Mouse (Mus musculus) liver, postnatal 0 days (tissue): ENCODE measurements around the gene Slc37a3. TPM values are rescaled to one million over a fixed set of nuclear protein-coding genes. Genes with fewer than 3 reads are reported as not detected.
"Not testable (repeated sequence)": the region's sequence is repeated elsewhere in the genome, so short reads cannot be mapped to it uniquely, and the experiment has no call there.

Source experiments
- ATAC-seq: fragments of 200-750 bp; cut with Nextera tagmentation; 2 replicates; pipeline ENCODE4 v1.8.0; 2017; ENCODE audit warnings: mild to moderate bottlenecking, moderate library complexity
- DNase-seq: peaks from one replicate; pipeline ENCODE4 v3.0.0-alpha.2; 2016
- H3K27ac ChIP-seq: fragments of 300-500 bp; sonication (generic); 2 replicates; pipeline ENCODE4 v1.5.1; 2014; ENCODE audit warnings: antibody characterized with exemption, moderate library complexity, mild to moderate bottlenecking, low read depth
- H3K27me3 ChIP-seq: fragments of 300-500 bp; sonication (generic); 2 replicates; pipeline ENCODE4 v1.6.1; 2014; ENCODE audit warnings: low read length, control low read depth, mixed read lengths; ENCODE audit not compliant: insufficient read depth
- H3K36me3 ChIP-seq: fragments of 300-500 bp; sonication (generic); replicated peaks from 2 replicates; pipeline ENCODE4 v1.6.1; 2014; ENCODE audit warnings: mild to moderate bottlenecking, control low read depth, low read length, moderate library complexity, mixed read lengths; ENCODE audit not compliant: insufficient read depth
- H3K4me1 ChIP-seq: fragments of 300-500 bp; sonication (generic); 2 replicates; pipeline ENCODE4 v1.6.1; 2014; ENCODE audit warnings: antibody characterized with exemption, mild to moderate bottlenecking, control low read depth; ENCODE audit not compliant: insufficient read depth
- H3K4me2 ChIP-seq: fragments of 300-500 bp; sonication (generic); 2 replicates; pipeline ENCODE4 v1.6.1; 2014; ENCODE audit warnings: low read depth, mild to moderate bottlenecking, low read length, moderate library complexity, mixed read lengths
- H3K4me3 ChIP-seq: fragments of 300-500 bp; sonication (generic); 2 replicates; pipeline ENCODE4 v1.5.1; 2014; ENCODE audit warnings: low read depth, low read length
- H3K9ac ChIP-seq: fragments of 300-500 bp; sonication (generic); replicated peaks from 2 replicates; pipeline ENCODE4 v1.6.1; 2014; ENCODE audit warnings: mild to moderate bottlenecking, moderate library complexity
- H3K9me3 ChIP-seq: fragments of 300-500 bp; sonication (generic); 2 replicates; pipeline ENCODE4 v1.6.1; 2016; ENCODE audit warnings: mild to moderate bottlenecking, control low read depth, low read length, mixed read lengths
- CTCF ChIP-seq: sonication (generic); IDR thresholded peaks from 2 replicates; pipeline ENCODE4 v1.5.1; 2016; ENCODE audit warnings: antibody characterized with exemption, low read depth
- EP300 ChIP-seq: IDR thresholded peaks from 2 replicates; pipeline ENCODE4 v1.6.1; 2016; ENCODE audit warnings: antibody characterized with exemption, low read depth, mild to moderate bottlenecking
- WGBS: fragments of 180-500 bp; shearing (Covaris S2); extraction: QIAGEN DNeasy Blood & Tissue Kit; methylation state at CpG from one replicate; pipeline ENCODE4 v1.1.7; 2014; ENCODE audit not compliant: insufficient replicate concordance; 5-methylcytosine and 5-hydroxymethylcytosine counted together
- polyA plus RNA-seq: library from polyadenylated mRNA; unstranded; fragments of >200 nt; fragmentation: Nextera tagmentation; extraction: Ambion mirVana; gene quantifications from 2 replicates; pipeline ENCODE4 v1.2.1, GENCODE M21; 2015

Gene Slc37a3
- polyA plus RNA-seq, 1 experiment from 2014 or later, result 16.0 TPM

DNA sequence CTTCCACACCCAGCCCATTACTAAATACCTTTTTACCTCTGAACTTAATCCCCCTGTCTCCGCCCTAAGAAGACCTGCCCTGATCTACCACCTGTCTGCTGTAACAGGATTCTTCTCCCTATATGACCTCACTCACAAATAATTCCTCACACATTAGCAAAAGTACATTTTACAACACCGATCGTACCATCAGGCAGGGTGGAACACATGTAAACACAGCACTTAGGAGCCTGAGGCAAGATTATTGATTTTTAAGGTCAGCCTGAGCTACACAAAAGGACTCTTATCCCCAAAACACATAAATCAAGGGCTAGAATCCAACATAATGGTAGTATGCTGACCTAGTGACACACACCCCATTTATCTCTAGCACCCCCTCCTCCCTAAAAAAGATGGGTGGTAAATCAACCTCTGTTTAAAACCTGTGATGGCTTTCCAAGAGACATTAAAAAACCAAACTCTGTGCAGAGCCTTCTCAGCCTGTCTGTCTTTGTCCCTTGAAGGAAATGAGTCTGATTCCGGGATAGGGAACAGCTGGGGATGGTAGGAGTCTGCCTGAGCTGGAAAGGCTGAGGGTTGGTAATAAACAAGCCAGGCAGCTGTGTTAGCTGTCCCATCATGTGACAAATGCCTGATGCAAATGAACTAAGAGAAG, 4.0 kb downstream of the Slc37a3 start:
- H3K36me3 ChIP-seq, result 0 out of 2 replicates have a peak, but pooled peaks cover 3% of the 10 kb centered on the region
- DNase-seq, result no peak
- H3K27ac ChIP-seq, result peak overlapping the region; percentile 66
- TF ChIP-seq EP300 (no peak), CTCF (no peak)
- H3K9me3 ChIP-seq, result no peaks in the 10 kb centered on the region
- no peak overlapping the region for H3K9ac ChIP-seq
- H3K4me1 ChIP-seq, result peaks cover 22% of the 10 kb centered on the region
- no peak overlapping the region for H3K4me2 ChIP-seq
- no peak overlapping the region for H3K4me3 ChIP-seq
- peak; percentile 60 for ATAC-seq
- no peaks in the 10 kb centered on the region for H3K27me3 ChIP-seq
- 68% methylated on average over 4 of the region's 4 CpGs for WGBS

DNA sequence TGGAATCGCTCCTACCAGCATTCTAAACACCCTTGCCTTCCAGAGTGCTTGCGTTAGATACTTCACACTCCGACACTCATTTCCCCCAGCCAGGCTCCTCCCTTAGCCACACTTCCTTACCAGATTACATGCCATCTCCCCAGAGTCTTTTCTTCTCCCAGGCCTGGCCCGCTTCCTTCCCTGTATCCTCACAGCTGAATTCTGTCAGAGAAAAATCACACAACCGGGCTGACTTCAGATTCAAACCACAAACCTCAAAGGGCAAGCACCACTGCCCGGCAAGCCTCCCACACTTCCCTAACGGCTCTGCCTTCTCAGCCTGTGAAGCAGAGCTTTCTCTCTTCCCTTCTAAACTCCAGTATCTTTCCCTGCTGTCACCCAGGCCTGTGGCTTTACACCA, 4.7 kb downstream of the Slc37a3 start:
- Histone ChIP-seq H3K9me3 (no peaks in the 10 kb centered on the region), H3K27ac (peak overlapping the region; percentile 66), H3K36me3 (0 out of 2 replicates have a peak, but pooled peaks cover 3% of the 10 kb centered on the region), H3K27me3 (no peaks in the 10 kb centered on the region), H3K4me2 (peak overlapping the region; percentile 32), H3K9ac (no peak overlapping the region), H3K4me3 (no peak overlapping the region), H3K4me1 (peaks cover 21% of the 10 kb centered on the region)
- DNase-seq (peak; percentile 26), ATAC-seq (no peak)
- 22% methylated on average over 7 of the region's 7 CpGs for WGBS
- TF ChIP-seq CTCF, result no peak
- TF ChIP-seq EP300, result no peak

DNA sequence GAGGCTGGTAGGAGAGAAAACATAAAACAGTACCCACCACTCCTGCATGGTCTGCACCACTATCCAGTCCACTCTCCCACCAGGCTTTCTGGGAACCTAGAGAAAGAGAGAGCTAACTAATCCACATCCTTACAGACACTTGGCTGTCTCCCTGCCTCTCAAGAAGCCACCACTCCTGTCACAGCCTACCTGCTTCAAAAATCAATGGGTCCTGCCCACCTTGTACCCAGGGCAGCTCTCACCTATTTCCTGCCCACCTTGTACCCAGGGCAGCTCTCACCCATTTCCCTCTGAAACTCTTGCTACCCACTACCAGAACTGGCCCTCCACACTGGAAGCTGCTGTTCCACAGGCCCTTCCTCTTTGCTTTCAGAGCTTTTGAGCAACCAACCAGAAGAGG, 5.4 kb downstream of the Slc37a3 start:
- 0 out of 2 replicates have a peak, but pooled peaks cover 3% of the 10 kb centered on the region for H3K36me3 ChIP-seq
- no peak overlapping the region; the same call in 1 of the 2 replicates for H3K9ac ChIP-seq
- no peak for ATAC-seq
- no peak overlapping the region for H3K27ac ChIP-seq
- peaks cover 19% of the 10 kb centered on the region for H3K4me1 ChIP-seq
- H3K9me3 ChIP-seq, result no peaks in the 10 kb centered on the region
- no peaks in the 10 kb centered on the region for H3K27me3 ChIP-seq
- no peak overlapping the region for H3K4me3 ChIP-seq
- no peak overlapping the region for H3K4me2 ChIP-seq
- TF ChIP-seq CTCF (no peak), EP300 (no peak)
- DNase-seq, result no peak

DNA sequence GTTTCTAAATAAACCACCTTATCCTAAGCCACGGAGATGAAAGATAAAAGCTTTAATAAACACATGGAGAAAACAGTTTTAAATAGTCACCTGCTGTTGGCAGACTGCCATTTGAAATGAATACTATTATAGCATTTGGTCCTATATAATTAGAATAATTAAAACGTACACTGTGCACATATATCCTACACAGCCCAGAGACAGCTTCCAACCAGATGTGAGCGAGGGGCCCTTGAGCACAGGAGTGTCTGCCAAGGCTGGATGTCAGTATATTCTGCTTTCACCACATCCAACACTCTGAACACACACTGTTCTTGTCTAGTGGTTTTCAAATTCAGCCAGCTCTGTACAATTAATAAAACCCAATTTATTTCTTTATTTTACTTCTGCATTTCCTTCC, 7.8 kb downstream of the Slc37a3 start:
- WGBS, result 83% methylated on average over 3 of the region's 3 CpGs
- no peaks in the 10 kb centered on the region for H3K9me3 ChIP-seq
- no peak overlapping the region for H3K27ac ChIP-seq
- H3K36me3 ChIP-seq, result peaks cover 14% of the 10 kb centered on the region
- H3K27me3 ChIP-seq, result no peaks in the 10 kb centered on the region
- no peak overlapping the region for H3K4me3 ChIP-seq
- no peak for TF ChIP-seq EP300
- TF ChIP-seq CTCF, result no peak
- H3K4me1 ChIP-seq, result peaks cover 13% of the 10 kb centered on the region
- H3K9ac ChIP-seq, result no peak overlapping the region
- DNase-seq (no peak), ATAC-seq (no peak)
- H3K4me2 ChIP-seq, result no peak overlapping the region

DNA sequence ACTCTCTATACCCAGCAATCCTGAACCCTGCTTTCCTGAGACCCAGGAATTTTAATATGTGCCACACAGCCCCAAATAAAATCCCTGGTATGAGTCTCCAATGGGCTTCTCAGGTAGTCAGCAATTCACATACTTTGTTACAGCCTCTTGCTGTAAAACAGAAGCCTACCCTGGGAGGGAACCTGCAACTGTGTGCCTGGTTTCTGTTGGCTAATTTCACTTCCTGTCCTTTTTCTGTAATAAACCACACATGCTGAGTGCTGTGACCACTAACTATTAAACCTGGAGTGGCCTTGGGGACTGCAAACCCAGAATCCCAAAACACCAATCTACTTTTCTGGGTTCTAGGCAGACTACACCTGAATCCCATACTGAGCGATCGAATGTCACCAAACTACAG, 14.8 kb downstream of the Slc37a3 start:
- Histone ChIP-seq H3K9me3 (no peaks in the 10 kb centered on the region), H3K27ac (no peak overlapping the region), H3K9ac (no peak overlapping the region), H3K4me1 (no peaks in the 10 kb centered on the region; the same call in 1 of the 2 replicates), H3K4me3 (no peak overlapping the region), H3K36me3 (peaks cover 29% of the 10 kb centered on the region), H3K4me2 (no peak overlapping the region), H3K27me3 (no peaks in the 10 kb centered on the region)
- TF ChIP-seq EP300 (no peak), CTCF (no peak)
- 80% methylated on average over 2 of the region's 2 CpGs for WGBS
- DNase-seq (no peak), ATAC-seq (no peak)

DNA sequence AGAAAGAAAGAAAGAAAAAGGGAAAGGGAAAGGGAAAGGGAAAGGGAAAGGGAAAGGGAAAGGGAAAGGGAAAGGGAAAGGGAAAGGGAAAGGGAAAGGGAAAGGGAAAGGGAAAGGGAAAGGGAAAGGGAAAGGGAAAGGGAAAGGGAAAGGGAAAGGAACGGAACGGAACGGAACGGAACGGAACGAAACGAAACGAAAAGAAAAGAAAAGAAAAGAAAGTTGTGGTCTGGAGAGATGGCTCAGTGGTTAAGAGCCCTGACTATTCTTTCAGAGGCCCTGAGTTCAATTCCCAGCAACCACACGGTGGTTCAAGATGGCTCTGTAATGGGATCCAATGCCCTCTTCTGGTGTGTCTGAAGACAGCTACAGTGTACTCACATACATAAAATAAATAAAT, 18.3 kb downstream of the Slc37a3 start:
- not testable (repeated sequence) for H3K4me2 ChIP-seq, H3K27ac ChIP-seq, H3K9me3 ChIP-seq, ATAC-seq, H3K27me3 ChIP-seq, H3K9ac ChIP-seq, H3K4me3 ChIP-seq, H3K4me1 ChIP-seq, DNase-seq
- H3K36me3 ChIP-seq, result peaks cover 23% of the 10 kb centered on the region
- whole genome bisulfite sequencing, result 94% methylated on average over 9 of the region's 9 CpGs

DNA sequence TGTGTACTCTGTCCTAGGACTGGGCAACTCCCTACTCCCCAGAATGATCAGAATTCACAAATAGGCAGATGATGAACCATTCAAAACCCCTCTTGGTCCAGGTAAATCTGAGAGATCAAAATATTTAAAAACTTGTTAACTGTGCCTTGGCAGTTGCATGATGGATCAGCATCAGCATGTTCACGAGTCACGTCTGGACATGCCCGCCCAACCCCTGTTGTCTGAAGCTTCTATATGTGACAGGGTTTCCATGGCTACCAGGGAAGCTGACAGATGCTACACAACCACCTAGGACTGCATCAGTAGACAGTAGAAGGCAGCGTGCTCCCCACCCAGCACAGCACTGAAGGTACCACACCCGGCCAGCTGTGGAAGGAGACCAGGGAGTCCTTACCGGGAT, 28.5 kb downstream of the Slc37a3 start:
- peaks cover 16% of the 10 kb centered on the region for H3K36me3 ChIP-seq
- H3K27ac ChIP-seq, result no peak overlapping the region
- no peak for DNase-seq
- H3K9me3 ChIP-seq, result no peaks in the 10 kb centered on the region
- H3K27me3 ChIP-seq, result no peaks in the 10 kb centered on the region
- no peaks in the 10 kb centered on the region for H3K4me1 ChIP-seq
- 82% methylated on average over 6 of the region's 6 CpGs for WGBS
- no peak overlapping the region for H3K4me3 ChIP-seq
- no peak for TF ChIP-seq CTCF
- no peak for TF ChIP-seq EP300
- no peak overlapping the region for H3K4me2 ChIP-seq
- ATAC-seq, result no peak
- H3K9ac ChIP-seq, result no peak overlapping the region
